Mouse (Mus musculus) CH12.LX (cell line): ENCODE measurements around the gene Kcnd3. TPM values are rescaled to one million over a fixed set of nuclear protein-coding genes. Genes with fewer than 3 reads are reported as not detected.

Experiments used
- DNase-seq: peaks from one replicate; pipeline ENCODE4 v3.0.0-alpha.2; 2013; ENCODE audit errors: extremely low read depth
- H3K27ac ChIP-seq: 2 replicates; pipeline ENCODE4 v1.5.1; 2012; ENCODE audit warnings: low read depth, mild to moderate bottlenecking, control low read depth, moderate library complexity; ENCODE audit not compliant: insufficient read depth
- H3K27me3 ChIP-seq: replicated peaks from 2 replicates; pipeline ENCODE3; 2012; ENCODE audit warnings: inconsistent platforms
- H3K36me3 ChIP-seq, 2 experiments: replicated peaks in 1 of 2; 2 replicates each; pipeline versions ENCODE3 to v1.6.1; 2012; ENCODE audit warnings: inconsistent platforms in 1 of 2, low read length in 1 of 2, mild to moderate bottlenecking in 1 of 2, mixed read lengths in 1 of 2, moderate library complexity in 1 of 2; ENCODE audit not compliant: control insufficient read depth in 1 of 2, insufficient read depth in 1 of 2
- H3K4me1 ChIP-seq, 2 experiments: 2 replicates each; pipeline ENCODE4 v1.6.1; 2012; ENCODE audit warnings: inconsistent platforms in 1 of 2, moderate library complexity in 1 of 2; ENCODE audit not compliant: insufficient read depth in 2 of 2, control insufficient read depth in 1 of 2
- H3K4me2 ChIP-seq: 2 replicates; pipeline ENCODE4 v1.6.1; 2012; ENCODE audit warnings: low read depth, mild to moderate bottlenecking, control low read depth; ENCODE audit not compliant: poor library complexity, insufficient read depth, severe bottlenecking
- H3K4me3 ChIP-seq, 3 experiments: fragments of 150-350 bp in 1 of 3; sonication (generic) in 1 of 3; replicated peaks in 1 of 3; 2 replicates each; pipeline versions ENCODE3 to v1.5.1; 2011 to 2012; ENCODE audit warnings: low read depth in 2 of 3, low read length in 2 of 3, mild to moderate bottlenecking in 2 of 3, moderate library complexity in 2 of 3, control low read depth in 1 of 3, improper control_type of control experiment in 1 of 3, inconsistent platforms in 1 of 3, mixed read lengths in 1 of 3; ENCODE audit not compliant: poor library complexity in 1 of 3
- H3K79me2 ChIP-seq: replicated peaks from 2 replicates; pipeline ENCODE4 v1.6.1; 2012; ENCODE audit warnings: mild to moderate bottlenecking, moderate library complexity; ENCODE audit not compliant: control insufficient read depth, poor library complexity, insufficient read depth, severe bottlenecking; ENCODE audit errors: extremely low read depth
- H3K9ac ChIP-seq: 2 replicates; pipeline ENCODE4 v1.6.1; 2012; ENCODE audit warnings: low read depth, mild to moderate bottlenecking, control low read depth, moderate library complexity; ENCODE audit not compliant: insufficient read depth
- H3K9me3 ChIP-seq: replicated peaks from 2 replicates; pipeline ENCODE3; 2012; ENCODE audit warnings: low read length, inconsistent platforms, mixed read lengths
- BHLHE40 ChIP-seq: IDR thresholded peaks from 2 replicates; pipeline ENCODE4 v1.6.1; 2011; ENCODE audit warnings: mild to moderate bottlenecking, low read depth, low read length, improper control_type of control experiment
- CHD1 ChIP-seq: IDR thresholded peaks from 2 replicates; pipeline ENCODE4 v1.6.1; 2012; ENCODE audit warnings: low read depth, low read length, improper control_type of control experiment, inconsistent platforms
- CHD2 ChIP-seq: IDR thresholded peaks from 2 replicates; pipeline ENCODE4 v1.6.1; 2011; ENCODE audit warnings: low read length, improper control_type of control experiment
- CTCF ChIP-seq, 2 experiments: IDR thresholded peaks in 1 of 2; conservative IDR thresholded peaks in 1 of 2; 2 replicates each; pipeline ENCODE4 v1.5.1; 2011 to 2012; ENCODE audit warnings: low read depth in 2 of 2, low read length in 2 of 2, improper control_type of control experiment in 1 of 2, inconsistent platforms in 1 of 2, mild to moderate bottlenecking in 1 of 2, moderate library complexity in 1 of 2
- E2F4 ChIP-seq: IDR thresholded peaks from 2 replicates; pipeline ENCODE4 v1.6.1; 2011; ENCODE audit warnings: low read depth, low read length, improper control_type of control experiment; ENCODE audit not compliant: insufficient replicate concordance
- ELF1 ChIP-seq: IDR thresholded peaks from 2 replicates; pipeline ENCODE4 v1.6.1; 2014; ENCODE audit warnings: low read depth, mild to moderate bottlenecking, inconsistent platforms, low read length, improper control_type of control experiment
- EP300 ChIP-seq: IDR thresholded peaks from 2 replicates; pipeline ENCODE4 v1.6.1; 2011; ENCODE audit warnings: low read length, improper control_type of control experiment
- ETS1 ChIP-seq: conservative IDR thresholded peaks from 2 replicates; pipeline ENCODE4 v1.6.1; 2012; ENCODE audit warnings: low read depth, mild to moderate bottlenecking, inconsistent platforms, low read length, improper control_type of control experiment, moderate library complexity
- GABPA ChIP-seq: IDR thresholded peaks from 2 replicates; pipeline ENCODE4 v1.6.1; 2012; ENCODE audit warnings: low read depth, low read length, improper control_type of control experiment, inconsistent platforms; ENCODE audit not compliant: insufficient replicate concordance
- JUN ChIP-seq: IDR thresholded peaks from 2 replicates; pipeline ENCODE4 v1.6.1; 2011; ENCODE audit warnings: low read depth, mild to moderate bottlenecking, low read length, improper control_type of control experiment, moderate library complexity; ENCODE audit not compliant: insufficient read depth
- JUND ChIP-seq: conservative IDR thresholded peaks from 2 replicates; pipeline ENCODE4 v1.6.1; 2011; ENCODE audit warnings: low read depth, low read length, improper control_type of control experiment
- MAZ ChIP-seq: IDR thresholded peaks from 2 replicates; pipeline ENCODE4 v1.6.1; 2012; ENCODE audit warnings: low read depth, mild to moderate bottlenecking, inconsistent platforms, low read length, improper control_type of control experiment, moderate library complexity
- MEF2A ChIP-seq: IDR thresholded peaks from 2 replicates; pipeline ENCODE4 v1.6.1; 2014; ENCODE audit warnings: low read depth, mild to moderate bottlenecking, inconsistent platforms, low read length, improper control_type of control experiment, borderline replicate concordance
- MXI1 ChIP-seq: IDR thresholded peaks from 2 replicates; pipeline ENCODE4 v1.6.1; 2011; ENCODE audit warnings: mild to moderate bottlenecking, low read depth, low read length, improper control_type of control experiment
- MYC ChIP-seq: IDR thresholded peaks from 2 replicates; pipeline ENCODE4 v1.6.1; 2011; ENCODE audit warnings: low read depth, mild to moderate bottlenecking, improper control_type of control experiment, low read length
- NELFE ChIP-seq: IDR thresholded peaks from 2 replicates; pipeline ENCODE4 v1.6.1; 2011; ENCODE audit warnings: low read depth, low read length, improper control_type of control experiment
- POLR2A ChIP-seq: IDR thresholded peaks from 2 replicates; pipeline ENCODE4 v1.6.1; 2011; ENCODE audit warnings: low read depth, mild to moderate bottlenecking, improper control_type of control experiment, low read length
- POLR2AphosphoS2 ChIP-seq: IDR thresholded peaks from 2 replicates; pipeline ENCODE4 v1.6.1; 2011; ENCODE audit warnings: low read depth, low read length, improper control_type of control experiment
- SMC3 ChIP-seq: IDR thresholded peaks from 2 replicates; pipeline ENCODE4 v1.6.1; 2011; ENCODE audit warnings: low read depth, low read length, improper control_type of control experiment
- USF1 ChIP-seq: IDR thresholded peaks from 2 replicates; pipeline ENCODE4 v1.6.1; 2014; ENCODE audit warnings: low read depth, mild to moderate bottlenecking, inconsistent platforms, low read length, improper control_type of control experiment
- USF2 ChIP-seq: conservative IDR thresholded peaks from 2 replicates; pipeline ENCODE4 v1.6.1; 2011; ENCODE audit warnings: low read depth, low read length, improper control_type of control experiment
- ZC3H11A ChIP-seq: IDR thresholded peaks from 2 replicates; pipeline ENCODE4 v1.6.1; 2012; ENCODE audit warnings: low read depth, mild to moderate bottlenecking, inconsistent platforms, low read length, improper control_type of control experiment
- ZKSCAN1 ChIP-seq: IDR thresholded peaks from 2 replicates; pipeline ENCODE4 v1.6.1; 2012; ENCODE audit warnings: low read depth, inconsistent platforms, low read length, improper control_type of control experiment, borderline replicate concordance
- dilution Hi-C: fragments of 300-500 bp; cut with MboI; formaldehyde crosslinking; loops from 2 replicates; pipeline ENCODE4 v1.14.3; 2020; ENCODE audit warnings: low sequenced_read_pairs; ENCODE audit not compliant: extremely low pct_unique_long_range_greater_than_20kb, extremely low pct_ligation_motif_present
- in situ Hi-C: fragments of 300-500 bp; cut with MboI; formaldehyde crosslinking; loops from 3 replicates; pipeline ENCODE4 v1.14.3; 2019; ENCODE audit warnings: low sequenced_read_pairs, low pct_ligation_motif_present, low pct_unique_long_range_greater_than_20kb, mixed read lengths
- polyA plus RNA-seq: library from polyadenylated mRNA; unstranded; fragments of >175 nt; gene quantifications from 2 replicates; pipeline ENCODE4 v1.2.1, GENCODE M21; 2012; ENCODE audit warnings: low read depth; ENCODE audit not compliant: insufficient read length
- total RNA-seq, 2 experiments: library from RNA; depleted of rRNA; stranded (reverse); fragments of 300-350 nt in 1 of 2; fragments of >200 nt in 1 of 2; gene quantifications; 2 replicates each; pipeline ENCODE4 v1.2.3; 2012 to 2014

Kcnd3 gene
- total and polyA plus RNA-seq, 3 experiments, result not detected

DNA sequence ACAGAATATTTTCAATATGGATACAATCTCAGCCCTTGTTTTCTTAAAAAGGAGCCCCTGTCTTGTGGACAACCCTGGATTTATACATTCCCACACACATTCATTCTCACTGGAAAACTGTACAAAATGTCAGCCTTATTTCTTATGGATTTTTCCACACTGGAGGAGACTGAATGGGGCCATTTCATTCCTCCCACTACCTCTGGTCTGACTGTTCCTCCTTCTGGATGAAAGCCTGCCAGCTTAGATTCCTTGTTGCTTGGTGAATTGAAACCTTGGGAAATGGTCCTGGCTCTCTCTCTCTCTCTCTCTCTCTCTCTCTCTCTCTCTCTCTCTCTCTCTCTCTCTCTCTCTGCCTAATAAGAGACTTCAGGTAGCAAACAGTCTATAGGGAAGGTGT is 260.7 kb downstream of the Kcnd3 start:
- peaks cover 0 to 1% of the 10 kb centered on the region in 2 experiments; a peak in 1 of 4 replicates for H3K4me1 ChIP-seq
- no peak overlapping the region for H3K4me2 ChIP-seq
- H3K36me3 ChIP-seq, result peaks cover 16 to 31% of the 10 kb centered on the region in 2 experiments
- H3K9ac ChIP-seq, result no peak overlapping the region
- TF ChIP-seq POLR2A (no peak), USF2 (no peak), EP300 (no peak), E2F4 (no peak), JUN (no peak), BHLHE40 (no peak), ZKSCAN1 (no peak), GABPA (no peak), MAZ (no peak), NELFE (no peak), SMC3 (no peak)
- TF ChIP-seq, all 38 proteins: peak for 0
- Histone ChIP-seq H3K4me3 (no peak overlapping the region), H3K79me2 (0 out of 2 replicates have a peak, but pooled peaks cover 4% of the 10 kb centered on the region), H3K9me3 (no peaks in the 10 kb centered on the region), H3K27ac (no peak overlapping the region), H3K27me3 (no peaks in the 10 kb centered on the region)
- dilution Hi-C loops, result no loop called here
- DNase-seq, result no peak
- in situ Hi-C loops, result no loop called here

DNA sequence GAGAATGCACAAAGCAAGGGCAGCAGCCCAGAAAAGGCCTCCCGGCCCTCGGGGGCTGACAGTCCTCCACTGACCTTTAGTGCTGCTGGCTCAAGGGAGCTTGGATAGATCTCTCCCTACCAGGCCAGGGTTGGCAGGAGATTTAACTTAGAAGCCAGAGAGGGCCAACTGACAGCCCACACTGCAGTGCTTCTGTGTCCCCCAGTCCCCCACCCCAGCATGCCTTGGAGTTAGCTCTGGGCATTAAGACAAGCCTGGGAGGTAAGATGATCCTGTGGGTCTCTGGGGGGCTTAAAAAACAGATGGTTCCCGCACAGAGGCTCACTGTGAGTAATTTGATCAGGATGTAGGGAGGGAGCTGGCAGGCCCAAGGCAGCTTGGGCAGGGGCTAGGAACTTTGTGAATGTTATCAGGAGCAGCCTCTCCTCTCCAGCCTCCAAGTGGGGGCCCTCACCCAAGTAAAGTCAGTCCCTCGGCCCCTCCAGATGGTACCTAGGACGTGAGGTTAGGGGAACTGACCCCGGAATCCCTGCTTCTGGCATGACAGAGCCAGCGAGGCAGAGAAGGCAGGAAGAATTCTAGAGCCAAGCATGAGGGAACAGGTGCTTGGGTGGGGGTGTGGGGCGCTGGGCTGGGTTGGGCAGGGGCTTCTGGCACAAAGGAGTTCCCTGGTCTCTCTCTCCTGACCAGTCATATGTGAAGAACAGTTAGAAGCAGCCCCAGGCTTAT is 262.1 kb downstream of the Kcnd3 start:
- dilution Hi-C loops, result no loop called here
- no peak for DNase-seq
- peaks cover 16 to 34% of the 10 kb centered on the region in 2 experiments for H3K36me3 ChIP-seq
- H3K4me1 ChIP-seq, result peaks cover 0 to 13% of the 10 kb centered on the region in 2 experiments; a peak in 1 of 4 replicates
- no peaks in the 10 kb centered on the region for H3K27me3 ChIP-seq
- H3K4me3 ChIP-seq, result no peak overlapping the region
- H3K27ac ChIP-seq, result no peak overlapping the region
- no peaks in the 10 kb centered on the region for H3K9me3 ChIP-seq
- TF ChIP-seq ZC3H11A, result no peak
- TF ChIP-seq ETS1, result no peak
- TF ChIP-seq ELF1, result no peak
- TF ChIP-seq POLR2AphosphoS2, result no peak
- no peak for TF ChIP-seq CHD1
- no peak for TF ChIP-seq USF2
- TF ChIP-seq MXI1, result no peak
- TF ChIP-seq ZKSCAN1, result no peak
- TF ChIP-seq CHD2, result no peak
- no peak for TF ChIP-seq CTCF (conservative IDR thresholded peaks at IDR 0.05 in 1 of 2, IDR thresholded peaks at IDR 0.05 in 1 of 2; ENCODE audit: low read depth in 2 of 2, low read length in 2 of 2)
- TF ChIP-seq MEF2A, result no peak
- TF ChIP-seq USF1, result no peak
- no peak for TF ChIP-seq MAZ
- TF ChIP-seq JUND, result no peak
- no peak for TF ChIP-seq MYC
- TF ChIP-seq, all 38 proteins: peak for 0
- no peak overlapping the region for H3K4me2 ChIP-seq
- in situ Hi-C loops, result no loop called here
- no peak overlapping the region for H3K9ac ChIP-seq
- H3K79me2 ChIP-seq, result no peaks in the 10 kb centered on the region
